Mouse (Mus musculus) forebrain, embryonic 12.5 days (tissue): ENCODE data around the gene Wfdc1. TPM values are rescaled to one million over a fixed set of nuclear protein-coding genes. Genes with fewer than 3 reads are reported as not detected.

Source experiments
- ATAC-seq: fragments of 200-750 bp; cut with Nextera tagmentation; 2 replicates; pipeline ENCODE4 v1.8.0; 2017; ENCODE audit warnings: moderate TSS enrichment; ENCODE audit not compliant: low FRiP score
- H3K27ac ChIP-seq: fragments of 300-500 bp; sonication (generic); 2 replicates; pipeline ENCODE4 v1.5.1; 2016; ENCODE audit warnings: mild to moderate bottlenecking
- H3K27me3 ChIP-seq: fragments of 300-500 bp; sonication (generic); 2 replicates; pipeline ENCODE4 v1.6.1; 2016; ENCODE audit warnings: mild to moderate bottlenecking
- H3K36me3 ChIP-seq: fragments of 300-500 bp; sonication (generic); replicated peaks from 2 replicates; pipeline ENCODE4 v1.6.1; 2016; ENCODE audit warnings: mild to moderate bottlenecking
- H3K4me1 ChIP-seq: fragments of 300-500 bp; sonication (generic); 2 replicates; pipeline ENCODE4 v1.6.1; 2016
- H3K4me2 ChIP-seq: fragments of 300-500 bp; sonication (generic); 2 replicates; pipeline ENCODE4 v1.6.1; 2016; ENCODE audit warnings: mild to moderate bottlenecking, moderate library complexity
- H3K4me3 ChIP-seq: fragments of 300-500 bp; sonication (generic); replicated peaks from 2 replicates; pipeline ENCODE4 v1.5.1; 2016; ENCODE audit warnings: mild to moderate bottlenecking
- H3K9ac ChIP-seq: fragments of 300-500 bp; sonication (generic); 2 replicates; pipeline ENCODE4 v1.6.1; 2016; ENCODE audit warnings: mild to moderate bottlenecking
- H3K9me3 ChIP-seq: fragments of 300-500 bp; sonication (generic); 2 replicates; pipeline ENCODE4 v1.6.1; 2016
- WGBS: fragments of 180-500 bp; shearing (Covaris S2); methylation state at CpG from one replicate; pipeline ENCODE4 v1.1.7; 2016; 5-methylcytosine and 5-hydroxymethylcytosine counted together
- polyA plus RNA-seq: library from polyadenylated mRNA; unstranded; fragments of >200 nt; fragmentation: Nextera tagmentation; extraction: Ambion mirVana; gene quantifications from 2 replicates; pipeline ENCODE4 v1.2.1, GENCODE M21; 2016

The Wfdc1 gene
- polyA plus RNA-seq, 1 experiment from 2014 or later = 1.0 TPM

- 3% methylated on average over 26 of the region's 26 CpGs for WGBS
- Histone ChIP-seq H3K36me3 (no peaks in the 10 kb centered on the region), H3K4me3 (no peak within 1 kb of the TSS), H3K9me3 (no peaks in the 10 kb centered on the region), H3K27me3 (peaks cover 60% of the 10 kb centered on the region), H3K4me1 (0 out of 2 replicates have a peak, but pooled peaks cover 4% of the 10 kb centered on the region), H3K27ac (no peak within 1 kb of the TSS), H3K9ac (no peak within 1 kb of the TSS), H3K4me2 (no peak within 1 kb of the TSS)
- ATAC-seq = no peak
Measured at GRCm38 (mm10) chr8:119699549-119700134, 33.5 kb downstream of the Wfdc1 start, which contains the start of gene Atp2c2. Atp2c2 (plus strand) TSS chr8:119700009.

- Histone ChIP-seq H3K27me3 (peaks cover 49% of the 10 kb centered on the region), H3K27ac (no peak overlapping the region), H3K4me1 (0 out of 2 replicates have a peak, but pooled peaks cover 4% of the 10 kb centered on the region), H3K36me3 (no peaks in the 10 kb centered on the region), H3K4me2 (no peak overlapping the region), H3K9ac (no peak overlapping the region), H3K4me3 (no peak overlapping the region), H3K9me3 (no peaks in the 10 kb centered on the region)
- no peak for ATAC-seq
- WGBS = 83% methylated on average over 7 of the region's 7 CpGs
Measured at GRCm38 (mm10) chr8:119702965-119703364, 36.8 kb downstream of the Wfdc1 start.

- WGBS = 89% methylated on average over 9 of the region's 9 CpGs
Measured at GRCm38 (mm10) chr8:119707146-119707545, 41.0 kb downstream of the Wfdc1 start.

GRCm38 (mm10) chr8:119708471-119708870 lies 42.3 kb downstream of the Wfdc1 start:
- no peak for ATAC-seq

More at GRCm38 (mm10) chr8:119707146-119707545, 41.0 kb downstream of the Wfdc1 start:
- Histone ChIP-seq H3K4me2 (no peak overlapping the region), H3K4me1 (peaks cover 9% of the 10 kb centered on the region; the same call in 1 of the 2 replicates), H3K4me3 (no peak overlapping the region), H3K27me3 (peaks cover 8% of the 10 kb centered on the region), H3K9me3 (no peaks in the 10 kb centered on the region), H3K27ac (no peak overlapping the region), H3K9ac (no peak overlapping the region), H3K36me3 (no peaks in the 10 kb centered on the region)
- ATAC-seq = no peak

GRCm38 (mm10) chr8:119708878-119709702 lies 42.9 kb downstream of the Wfdc1 start:
- H3K27ac ChIP-seq = no peak overlapping the region
- no peaks in the 10 kb centered on the region for H3K9me3 ChIP-seq
- no peaks in the 10 kb centered on the region for H3K36me3 ChIP-seq
- no peak overlapping the region for H3K9ac ChIP-seq
- 69% methylated on average over 14 of the region's 14 CpGs for WGBS
- no peak for ATAC-seq
- H3K4me1 ChIP-seq = peaks cover 9% of the 10 kb centered on the region; the same call in 1 of the 2 replicates
- H3K4me3 ChIP-seq = no peak overlapping the region
- H3K27me3 ChIP-seq = no peaks in the 10 kb centered on the region
- H3K4me2 ChIP-seq = no peak overlapping the region

More at GRCm38 (mm10) chr8:119708471-119708870, 42.3 kb downstream of the Wfdc1 start:
- H3K4me2 ChIP-seq = no peak overlapping the region
- WGBS = 90% methylated on average over 8 of the region's 8 CpGs
- H3K4me3 ChIP-seq = no peak overlapping the region
- H3K9ac ChIP-seq = no peak overlapping the region
- no peaks in the 10 kb centered on the region for H3K9me3 ChIP-seq
- H3K36me3 ChIP-seq = no peaks in the 10 kb centered on the region
- H3K27ac ChIP-seq = no peak overlapping the region
- H3K27me3 ChIP-seq = no peaks in the 10 kb centered on the region
- H3K4me1 ChIP-seq = peaks cover 9% of the 10 kb centered on the region; the same call in 1 of the 2 replicates

GRCm38 (mm10) chr8:119709703-119710093 lies 43.5 kb downstream of the Wfdc1 start:
- H3K4me3 ChIP-seq = no peak overlapping the region
- H3K27me3 ChIP-seq = no peaks in the 10 kb centered on the region
- no peak overlapping the region for H3K27ac ChIP-seq
- ATAC-seq = no peak
- WGBS = 84% methylated on average over 11 of the region's 11 CpGs
- H3K4me2 ChIP-seq = no peak overlapping the region
- H3K9me3 ChIP-seq = no peaks in the 10 kb centered on the region
- H3K4me1 ChIP-seq = peaks cover 9% of the 10 kb centered on the region; the same call in 1 of the 2 replicates
- H3K36me3 ChIP-seq = no peaks in the 10 kb centered on the region
- H3K9ac ChIP-seq = no peak overlapping the region

- Histone ChIP-seq H3K9me3 (no peaks in the 10 kb centered on the region), H3K4me1 (peaks cover 9% of the 10 kb centered on the region; the same call in 1 of the 2 replicates), H3K27ac (no peak overlapping the region), H3K4me3 (no peak overlapping the region), H3K4me2 (no peak overlapping the region), H3K36me3 (no peaks in the 10 kb centered on the region), H3K27me3 (no peaks in the 10 kb centered on the region), H3K9ac (no peak overlapping the region)
- no peak for ATAC-seq
- WGBS = 82% methylated on average over 6 of the region's 6 CpGs
Measured at GRCm38 (mm10) chr8:119712226-119712625, 46.1 kb downstream of the Wfdc1 start.

GRCm38 (mm10) chr8:119713421-119713820 lies 47.3 kb downstream of the Wfdc1 start:
- peaks cover 9% of the 10 kb centered on the region; the same call in 1 of the 2 replicates for H3K4me1 ChIP-seq
- ATAC-seq = no peak
- no peaks in the 10 kb centered on the region for H3K36me3 ChIP-seq
- no peaks in the 10 kb centered on the region for H3K27me3 ChIP-seq
- WGBS = 79% methylated on average over 5 of the region's 5 CpGs
- no peak overlapping the region for H3K9ac ChIP-seq
- H3K4me2 ChIP-seq = no peak overlapping the region
- no peak overlapping the region for H3K4me3 ChIP-seq
- H3K27ac ChIP-seq = no peak overlapping the region
- H3K9me3 ChIP-seq = no peaks in the 10 kb centered on the region

- no peak for ATAC-seq
- no peaks in the 10 kb centered on the region for H3K36me3 ChIP-seq
- H3K4me2 ChIP-seq = no peak overlapping the region
- 78% methylated on average over 12 of the region's 12 CpGs for WGBS
- no peaks in the 10 kb centered on the region for H3K9me3 ChIP-seq
- no peak overlapping the region for H3K9ac ChIP-seq
- H3K27ac ChIP-seq = no peak overlapping the region
- no peaks in the 10 kb centered on the region for H3K27me3 ChIP-seq
- no peaks in the 10 kb centered on the region for H3K4me1 ChIP-seq
- H3K4me3 ChIP-seq = no peak overlapping the region
Measured at GRCm38 (mm10) chr8:119715221-119715620, 49.1 kb downstream of the Wfdc1 start.

GRCm38 (mm10) chr8:119716730-119717299 lies 50.6 kb downstream of the Wfdc1 start:
- no peaks in the 10 kb centered on the region for H3K9me3 ChIP-seq
- no peak overlapping the region for H3K27ac ChIP-seq

GRCm38 (mm10) chr8:119717765-119718164 lies 51.6 kb downstream of the Wfdc1 start:
- H3K9me3 ChIP-seq = no peaks in the 10 kb centered on the region
- no peak overlapping the region for H3K4me3 ChIP-seq
- H3K9ac ChIP-seq = no peak overlapping the region
- ATAC-seq = no peak
- WGBS = 64% methylated on average over 9 of the region's 9 CpGs
- H3K4me2 ChIP-seq = no peak overlapping the region
- no peaks in the 10 kb centered on the region for H3K4me1 ChIP-seq
- no peaks in the 10 kb centered on the region for H3K36me3 ChIP-seq
- no peak overlapping the region for H3K27ac ChIP-seq
- no peaks in the 10 kb centered on the region for H3K27me3 ChIP-seq

More at GRCm38 (mm10) chr8:119716730-119717299, 50.6 kb downstream of the Wfdc1 start:
- no peak overlapping the region for H3K4me3 ChIP-seq
- no peaks in the 10 kb centered on the region for H3K4me1 ChIP-seq
- H3K4me2 ChIP-seq = no peak overlapping the region
- no peaks in the 10 kb centered on the region for H3K36me3 ChIP-seq
- H3K9ac ChIP-seq = no peak overlapping the region
- ATAC-seq = no peak
- no peaks in the 10 kb centered on the region for H3K27me3 ChIP-seq

- Histone ChIP-seq H3K4me3 (no peak overlapping the region), H3K4me2 (no peak overlapping the region), H3K36me3 (no peaks in the 10 kb centered on the region), H3K9ac (no peak overlapping the region), H3K9me3 (no peaks in the 10 kb centered on the region), H3K27ac (no peak overlapping the region), H3K4me1 (no peaks in the 10 kb centered on the region), H3K27me3 (no peaks in the 10 kb centered on the region)
- WGBS = 76% methylated on average over 12 of the region's 12 CpGs
- ATAC-seq = no peak
Measured at GRCm38 (mm10) chr8:119719011-119719501, 52.9 kb downstream of the Wfdc1 start.
